Mouse (Mus musculus) kidney, postnatal 36 days (tissue): ENCODE measurements at regions not wholly inside any gene's neighbourhood (a gene's known extent, or its start where the extent isn't known, plus 50 kb on each side); places are given as distances from the start of the nearest gene placed in this dataset.

Experiments used
- DNase-seq, 2 experiments: peaks; one replicate each; pipeline ENCODE4 v3.0.0; 2021 to 2022; ENCODE audit warnings: mixed read lengths in 2 of 2

- DNase-seq = no peak
These were observed 483.5 kb upstream of the Pkdcc start for GRCm38 (mm10) chr17:82731561-82731960.

GRCm38 (mm10) chr17:82742445-82742844 lies 472.6 kb upstream of the Pkdcc start:
- DNase-seq = no peak

GRCm38 (mm10) chr17:82757400-82757799 lies 457.7 kb upstream of the Pkdcc start:
- DNase-seq = no peak

GRCm38 (mm10) chr17:82779096-82779495 lies 436.0 kb upstream of the Pkdcc start:
- DNase-seq = peak in 1 of 2 experiments; percentile 1

GRCm38 (mm10) chr17:82822129-82822528 lies 393.0 kb upstream of the Pkdcc start:
- DNase-seq = no peak

- DNase-seq = no peak
These were observed 391.0 kb upstream of the Pkdcc start for GRCm38 (mm10) chr17:82824057-82824456.

- DNase-seq = no peak
These were observed 390.5 kb upstream of the Pkdcc start for GRCm38 (mm10) chr17:82824619-82825018.

GRCm38 (mm10) chr17:82827170-82827569 lies 387.9 kb upstream of the Pkdcc start:
- DNase-seq = peak; percentile 1 to 48

GRCm38 (mm10) chr17:82827841-82828240 lies 387.3 kb upstream of the Pkdcc start:
- no peak for DNase-seq

- DNase-seq = no peak
These were observed 386.6 kb upstream of the Pkdcc start for GRCm38 (mm10) chr17:82828434-82828997.

GRCm38 (mm10) chr17:82829415-82829814 lies 385.7 kb upstream of the Pkdcc start:
- DNase-seq = no peak

- no peak for DNase-seq
These were observed 380.9 kb upstream of the Pkdcc start for GRCm38 (mm10) chr17:82834177-82834576.

GRCm38 (mm10) chr17:82836115-82836514 lies 379.0 kb upstream of the Pkdcc start:
- no peak for DNase-seq

GRCm38 (mm10) chr17:82846776-82847494 lies 368.2 kb upstream of the Pkdcc start:
- DNase-seq = no peak

- DNase-seq = peak; percentile 72 to 86
These were observed 357.6 kb upstream of the Pkdcc start for GRCm38 (mm10) chr17:82857199-82858147.

- no peak for DNase-seq
These were observed 354.7 kb upstream of the Pkdcc start for GRCm38 (mm10) chr17:82860391-82860790.

- no peak for DNase-seq
These were observed 354.1 kb upstream of the Pkdcc start for GRCm38 (mm10) chr17:82860966-82861365.

GRCm38 (mm10) chr17:82877131-82877530 lies 338.0 kb upstream of the Pkdcc start:
- DNase-seq = no peak

GRCm38 (mm10) chr17:82900602-82901001 lies 314.5 kb upstream of the Pkdcc start:
- DNase-seq = no peak

- DNase-seq = no peak
These were observed 313.8 kb upstream of the Pkdcc start for GRCm38 (mm10) chr17:82901098-82901891.

GRCm38 (mm10) chr17:82904961-82905360 lies 310.1 kb upstream of the Pkdcc start:
- no peak for DNase-seq

GRCm38 (mm10) chr17:82905483-82905882 lies 309.6 kb upstream of the Pkdcc start:
- DNase-seq = no peak

- no peak for DNase-seq
These were observed 305.9 kb upstream of the Pkdcc start for GRCm38 (mm10) chr17:82909189-82909588.
